Mouse (Mus musculus) telencephalon, adult 2 months (tissue): ENCODE data around the gene Nfatc3.

Experiments
- DNase-seq: peaks from one replicate; pipeline ENCODE4 v3.0.0-alpha.2; 2011; ENCODE audit warnings: low read depth, low spot score

The Nfatc3 gene

DNA sequence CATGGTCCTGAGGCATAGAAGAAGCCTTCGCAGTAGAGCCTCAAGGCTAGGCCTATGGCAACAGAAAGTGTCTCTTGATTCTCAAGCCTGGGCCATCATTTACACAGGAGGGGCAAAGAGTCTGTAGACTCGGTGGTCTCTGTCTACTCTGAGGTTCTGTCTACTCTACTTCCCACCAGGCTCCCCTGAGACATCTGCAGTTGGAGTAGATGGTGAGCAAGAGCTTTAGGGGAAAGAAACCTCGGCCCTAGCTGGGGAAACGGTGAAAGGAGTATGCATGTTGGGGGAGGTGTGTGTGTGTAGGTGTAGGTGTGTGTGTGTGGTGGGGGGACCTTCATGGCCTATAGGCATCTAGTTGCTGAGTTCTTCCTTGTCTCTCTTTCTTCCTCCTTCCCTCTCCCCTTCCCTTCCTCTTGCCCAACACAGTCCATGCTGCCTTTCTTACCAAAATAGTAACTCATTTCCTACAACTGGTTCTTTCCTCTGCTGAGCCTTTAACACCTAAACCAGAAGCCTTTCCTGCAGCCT, 2.1 kb upstream of the Nfatc3 start:
- no peak for DNase-seq

DNA sequence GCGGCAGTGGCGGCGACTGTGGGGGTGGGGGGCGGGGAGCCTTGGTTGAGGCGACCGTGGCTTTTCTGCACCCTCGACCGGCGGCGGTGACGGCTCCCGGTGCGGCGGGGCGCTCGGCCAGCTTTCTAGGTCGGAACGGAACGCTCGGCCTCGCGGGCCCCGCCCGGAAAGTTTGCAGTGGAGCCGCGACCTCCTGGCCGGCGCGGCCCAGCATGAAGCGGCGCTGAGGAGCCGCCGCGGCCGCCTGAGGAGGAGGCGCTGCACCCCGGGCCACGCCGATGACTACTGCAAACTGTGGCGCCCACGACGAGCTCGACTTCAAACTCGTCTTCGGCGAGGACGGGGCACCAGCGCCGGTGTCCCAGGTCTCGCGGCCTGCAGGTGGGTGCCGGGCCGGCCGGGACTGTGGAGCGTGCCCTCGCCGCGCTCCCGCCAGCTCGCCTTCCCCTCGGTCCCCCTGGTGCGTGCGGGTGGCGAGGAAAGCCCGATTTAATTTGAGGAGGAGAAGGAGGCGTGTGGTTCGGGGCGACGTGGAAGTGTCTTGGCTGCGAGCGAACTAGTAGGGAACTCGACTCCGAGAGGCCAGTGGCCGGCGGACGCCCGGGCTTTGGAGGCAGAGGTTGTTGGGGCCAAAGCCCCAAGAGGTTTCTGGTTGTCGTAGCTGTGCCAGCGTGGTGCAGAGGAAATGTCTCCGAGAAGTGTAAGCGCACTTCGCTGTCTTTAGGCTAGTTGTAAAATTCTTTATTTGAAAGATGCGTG, 1.2 kb downstream of the Nfatc3 start:
- DNase-seq: no peak

GRCm38 (mm10) chr8:106060521-106060920, 1.9 kb downstream of the Nfatc3 start:
- DNase-seq: no peak

DNA sequence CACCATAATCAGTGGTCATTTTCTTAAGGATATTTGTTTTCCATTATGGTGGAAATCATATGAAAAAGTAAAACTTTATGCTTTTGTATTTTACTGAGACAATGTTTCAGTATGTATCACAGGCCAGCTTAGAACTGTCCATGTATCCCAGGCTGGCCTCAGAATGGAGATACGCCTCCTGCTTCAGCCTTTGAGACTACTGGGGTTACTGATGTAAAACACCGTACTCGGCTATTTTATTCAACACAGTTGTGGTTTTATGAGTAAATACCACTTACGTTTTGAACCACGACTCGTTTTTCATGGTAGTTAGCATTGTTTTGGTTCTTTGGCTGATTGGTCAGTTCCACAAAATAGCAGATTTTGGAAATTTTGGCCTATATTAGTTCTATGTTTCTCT, 3.0 kb downstream of the Nfatc3 start:
- DNase-seq: no peak

DNA sequence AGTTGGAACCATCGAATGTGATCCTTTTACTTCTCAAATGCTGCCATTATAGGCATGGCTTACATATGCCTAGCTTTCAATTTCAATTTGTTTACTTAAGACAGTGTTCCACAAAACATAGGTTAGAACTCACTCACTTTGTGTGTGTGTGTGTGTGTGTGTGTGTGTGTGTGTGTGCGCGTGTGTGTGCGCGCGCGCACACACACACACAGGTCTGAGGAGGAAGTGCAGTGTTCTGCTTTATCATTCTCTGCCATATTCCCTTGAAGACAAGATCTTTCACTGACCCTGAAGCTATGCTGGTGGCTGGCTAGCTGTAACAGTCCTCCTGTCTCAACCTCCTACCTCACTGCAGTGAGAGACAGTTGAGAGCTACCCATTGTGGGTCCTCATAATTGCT, 4.4 kb downstream of the Nfatc3 start:
- no peak for DNase-seq

DNA sequence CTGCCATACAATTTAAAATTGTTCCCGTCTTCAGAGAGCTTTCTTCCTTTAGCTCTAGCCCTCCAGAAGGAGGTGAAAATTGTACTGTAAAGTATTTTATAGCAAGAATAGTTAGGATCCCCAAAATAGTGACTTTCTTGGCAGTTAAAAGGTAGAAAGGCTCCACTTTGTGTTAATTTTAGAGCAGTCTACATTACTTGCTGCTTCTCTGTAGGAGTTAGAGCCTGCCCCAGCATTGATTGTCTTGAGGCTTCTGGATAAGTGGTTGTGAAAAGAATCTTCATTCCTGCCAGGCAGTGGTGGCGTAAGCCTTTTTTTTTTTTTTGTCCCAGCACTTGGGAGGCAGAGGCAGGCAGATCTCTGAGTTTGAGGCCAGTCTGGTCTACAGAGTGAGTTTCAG, 8.1 kb downstream of the Nfatc3 start:
- peak; percentile 79 for DNase-seq

- no peak for DNase-seq
These were observed 10.9 kb downstream of the Nfatc3 start for GRCm38 (mm10) chr8:106069565-106069964.

GRCm38 (mm10) chr8:106072113-106072512, 13.5 kb downstream of the Nfatc3 start:
- DNase-seq: no peak

GRCm38 (mm10) chr8:106074236-106074635, 15.6 kb downstream of the Nfatc3 start:
- no peak for DNase-seq

GRCm38 (mm10) chr8:106074659-106075058, 16.0 kb downstream of the Nfatc3 start:
- DNase-seq: no peak

- DNase-seq: peak; percentile 53
These were observed 16.7 kb downstream of the Nfatc3 start for GRCm38 (mm10) chr8:106075161-106075862.

DNA sequence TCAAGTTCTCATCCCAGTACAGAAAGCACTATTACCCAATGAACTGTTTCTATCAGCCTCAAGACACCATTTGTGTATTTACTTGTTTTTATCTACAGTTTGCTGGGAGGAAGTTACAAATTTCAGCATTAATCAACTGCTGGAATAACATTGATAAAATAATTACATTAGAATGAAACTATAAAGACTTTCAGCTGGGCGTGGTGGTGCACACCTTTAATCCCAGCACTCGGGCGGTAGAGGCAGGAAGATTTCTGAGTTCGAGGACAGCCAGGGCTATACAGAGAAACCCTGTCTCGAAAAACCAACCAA, 17.2 kb downstream of the Nfatc3 start:
- no peak for DNase-seq

GRCm38 (mm10) chr8:106076612-106077011, 18.0 kb downstream of the Nfatc3 start:
- no peak for DNase-seq

- no peak for DNase-seq
These were observed 18.9 kb downstream of the Nfatc3 start for GRCm38 (mm10) chr8:106077452-106078067.

- DNase-seq: no peak
These were observed 43.7 kb downstream of the Nfatc3 start for GRCm38 (mm10) chr8:106102321-106102720.

DNA sequence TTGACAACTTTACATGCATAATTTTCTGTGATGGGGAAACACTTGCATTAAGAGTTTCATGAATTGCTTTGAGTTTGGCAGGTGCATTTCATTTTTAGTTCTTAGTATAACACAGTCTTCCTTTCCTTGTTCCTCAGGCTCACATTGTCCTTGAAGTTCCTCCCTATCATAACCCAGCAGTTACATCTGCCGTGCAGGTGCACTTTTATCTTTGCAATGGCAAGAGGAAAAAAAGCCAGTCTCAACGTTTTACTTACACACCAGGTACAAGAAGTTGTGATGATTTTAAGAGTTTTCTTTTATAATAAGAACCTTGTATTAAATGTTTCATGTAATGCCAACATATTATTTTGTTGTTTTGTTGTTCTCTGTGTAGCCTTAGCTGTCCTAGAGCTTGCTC, 45.2 kb downstream of the Nfatc3 start:
- DNase-seq: no peak

DNA sequence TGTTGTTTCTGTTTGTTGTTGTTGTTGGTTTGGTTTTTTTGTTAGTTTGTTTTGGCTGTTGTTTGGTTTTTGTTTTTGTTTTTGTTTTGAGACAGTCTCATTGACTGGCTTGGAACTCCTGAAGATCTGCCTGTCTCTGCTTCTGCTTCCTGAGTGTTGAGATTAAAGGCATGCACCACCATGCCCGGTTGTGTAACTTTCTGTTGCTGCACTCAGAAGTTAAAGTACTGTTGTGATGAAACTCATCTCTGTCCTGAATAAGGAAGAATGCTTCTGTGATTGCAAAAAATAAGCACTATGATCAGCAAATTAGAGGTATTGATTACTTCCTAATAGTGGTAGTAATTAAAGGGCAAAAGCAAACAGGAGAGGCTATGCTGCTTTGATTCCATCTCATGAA, 47.6 kb downstream of the Nfatc3 start:
- DNase-seq: no peak

DNA sequence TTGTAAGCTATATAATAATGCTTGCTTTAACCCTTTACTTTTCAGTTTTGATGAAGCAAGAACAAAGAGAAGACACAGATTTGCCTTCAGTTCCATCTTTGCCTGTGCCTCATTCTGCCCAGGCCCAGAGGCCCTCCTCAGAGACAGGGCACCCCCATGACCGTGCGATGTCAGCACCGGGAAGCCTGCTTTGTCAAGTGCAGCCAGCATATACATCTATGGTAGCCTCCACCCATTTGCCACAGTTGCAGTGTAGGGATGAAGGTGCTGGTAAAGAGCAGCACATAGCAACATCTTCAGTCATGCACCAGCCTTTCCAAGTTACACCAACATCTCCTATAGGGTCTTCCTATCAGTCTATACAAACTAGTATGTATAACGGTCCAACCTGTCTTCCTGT, 49.4 kb downstream of the Nfatc3 start:
- no peak for DNase-seq

- DNase-seq: no peak
These were observed 50.1 kb downstream of the Nfatc3 start for GRCm38 (mm10) chr8:106108729-106109128.

- no peak for DNase-seq
These were observed 53.4 kb downstream of the Nfatc3 start for GRCm38 (mm10) chr8:106112041-106112440.

DNA sequence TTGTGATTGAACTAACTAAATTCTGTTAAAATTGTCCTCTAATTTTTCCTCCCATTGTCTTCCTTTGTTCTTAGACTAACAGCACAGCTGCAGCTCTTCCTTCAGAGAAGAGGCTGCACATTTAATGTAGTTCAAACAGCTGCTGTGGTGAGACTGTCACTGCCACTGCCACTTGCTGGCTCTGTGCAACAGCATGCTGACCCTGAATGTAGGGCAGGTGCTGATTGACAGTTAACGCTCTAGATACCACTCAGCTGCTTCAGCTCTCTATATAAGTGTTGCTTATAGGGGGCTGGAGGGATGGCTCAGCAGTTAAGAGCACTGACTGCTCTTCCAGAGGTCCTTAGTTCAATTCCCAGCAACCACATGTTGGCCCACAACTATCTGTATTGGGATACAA, 53.9 kb downstream of the Nfatc3 start:
- DNase-seq: no peak

- DNase-seq: no peak
These were observed 57.3 kb downstream of the Nfatc3 start for GRCm38 (mm10) chr8:106115897-106116296.

GRCm38 (mm10) chr8:106123443-106123842, 64.8 kb downstream of the Nfatc3 start:
- no peak for DNase-seq
